Mouse (Mus musculus) subcutaneous adipose tissue, adult 2 months (tissue): ENCODE results near the gene Gm20865. TPM values are rescaled to one million over a fixed set of nuclear protein-coding genes. Genes with fewer than 3 reads are reported as not detected.

Experiments
- polyA plus RNA-seq: library from polyadenylated mRNA; depleted of rRNA; stranded (reverse); fragments of >200 nt; gene quantifications from 2 replicates; pipeline ENCODE4 v1.2.3, GENCODE M21; 2012; ENCODE audit warnings: low replicate concordance; rRNA removed

Gm20865 gene
- not detected in 2 replicates for polyA plus RNA-seq

DNA sequence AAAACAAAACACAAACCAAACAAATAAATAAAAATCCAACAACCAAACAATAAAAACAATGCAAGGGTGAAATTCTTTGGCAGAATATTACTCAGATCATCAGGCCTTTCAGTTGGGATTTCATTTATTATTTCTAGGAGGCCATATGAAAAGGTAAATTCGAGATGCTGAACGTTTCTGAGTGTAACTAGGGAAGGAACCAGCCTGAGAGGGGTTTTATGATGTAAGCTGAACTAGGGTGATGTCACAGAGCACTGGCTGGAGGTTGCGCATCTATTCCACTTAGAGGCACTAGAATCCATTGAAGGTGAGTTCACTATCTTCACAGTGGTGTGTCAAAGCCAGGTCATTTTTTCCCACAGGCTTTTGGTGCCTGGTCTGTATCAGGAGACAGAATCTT lies at the start of gene Gm20865:
TSS of gene Gm20865 (plus strand) at position 301 of the 400 bp plus-strand sequence.

Other genes starting within 250 kb of the Gm20865 start
- gene Gm29866, start 247.9 kb upstream of the Gm20865 start, polyA plus RNA-seq, result not detected in 2 replicates
- gene Gm20909, start 77.0 kb upstream of the Gm20865 start, polyA plus RNA-seq, result not detected in 2 replicates